Mouse (Mus musculus) c-Kit-positive CD71-negative TER-119-negative erythroid progenitor cells, embryonic 14.5 days (primary cell): ENCODE data around the gene Olfr965.
"Not testable (repeated sequence)": the region's sequence is repeated elsewhere in the genome, so short reads cannot be mapped to it uniquely, and the experiment has no call there.

Experiments used
- DNase-seq: peaks from one replicate; pipeline ENCODE4 v3.0.0-alpha.2; 2013; ENCODE audit warnings: low read depth

The Olfr965 gene

GRCm38 (mm10) chr9:39711053-39711452 lies at the start of gene Olfr965:
Olfr965 (plus strand) TSS chr9:39711353.
- DNase-seq = no peak

- DNase-seq = no peak
Measured at GRCm38 (mm10) chr9:39666905-39667304, 44.2 kb upstream of the Olfr965 start, which contains the start of gene Olfr963. Olfr963 (plus strand) TSS chr9:39667205.

- no peak for DNase-seq
Measured at GRCm38 (mm10) chr9:39669723-39670122, 41.4 kb upstream of the Olfr965 start.

GRCm38 (mm10) chr9:39674820-39675219 lies 36.3 kb upstream of the Olfr965 start:
- no peak for DNase-seq

GRCm38 (mm10) chr9:39678557-39678956 lies 32.6 kb upstream of the Olfr965 start:
- DNase-seq = no peak

- no peak for DNase-seq
Measured at GRCm38 (mm10) chr9:39679280-39679679, 31.9 kb upstream of the Olfr965 start.

- not testable (repeated sequence) for DNase-seq
Measured at GRCm38 (mm10) chr9:39701123-39701522, 10.0 kb upstream of the Olfr965 start.

- no peak for DNase-seq
Measured at GRCm38 (mm10) chr9:39707017-39707416, 4.1 kb upstream of the Olfr965 start, which contains the start of gene Olfr149. Olfr149 (minus strand) TSS chr9:39707117.

GRCm38 (mm10) chr9:39708958-39709357 lies 2.2 kb upstream of the Olfr965 start:
- no peak for DNase-seq

- DNase-seq = no peak
Measured at GRCm38 (mm10) chr9:39730678-39731077, 19.5 kb downstream of the Olfr965 start, which contains the start of gene Olfr150. Olfr150 (plus strand) TSS chr9:39730978.

GRCm38 (mm10) chr9:39740741-39741140 lies 29.6 kb downstream of the Olfr965 start:
- no peak for DNase-seq

GRCm38 (mm10) chr9:39745949-39746348 lies 34.8 kb downstream of the Olfr965 start, which contains the start of gene Olfr967:
Olfr967 (plus strand) TSS chr9:39746249.
- DNase-seq = no peak

- DNase-seq = no peak
Measured at GRCm38 (mm10) chr9:39746428-39746827, 35.3 kb downstream of the Olfr965 start.
